Mouse (Mus musculus) thymus, adult 2 months (tissue): ENCODE data around the gene Umad1.

ENCODE experiments used
- CTCF ChIP-seq: fragments of 200-500 bp; IDR thresholded peaks from 2 replicates; pipeline ENCODE4 v1.5.1; 2012; ENCODE audit warnings: mild to moderate bottlenecking, control low read depth, low read length, moderate library complexity, borderline replicate concordance; ENCODE audit not compliant: control insufficient read depth, poor library complexity, insufficient read depth; ENCODE audit errors: extremely low read depth
- POLR2A ChIP-seq: fragments of 200-500 bp; IDR thresholded peaks from 2 replicates; pipeline ENCODE4 v1.6.1; 2012; ENCODE audit warnings: mild to moderate bottlenecking, low read length, control low read depth, moderate library complexity; ENCODE audit not compliant: control insufficient read depth, poor library complexity, insufficient read depth; ENCODE audit errors: extremely low read depth

DNA sequence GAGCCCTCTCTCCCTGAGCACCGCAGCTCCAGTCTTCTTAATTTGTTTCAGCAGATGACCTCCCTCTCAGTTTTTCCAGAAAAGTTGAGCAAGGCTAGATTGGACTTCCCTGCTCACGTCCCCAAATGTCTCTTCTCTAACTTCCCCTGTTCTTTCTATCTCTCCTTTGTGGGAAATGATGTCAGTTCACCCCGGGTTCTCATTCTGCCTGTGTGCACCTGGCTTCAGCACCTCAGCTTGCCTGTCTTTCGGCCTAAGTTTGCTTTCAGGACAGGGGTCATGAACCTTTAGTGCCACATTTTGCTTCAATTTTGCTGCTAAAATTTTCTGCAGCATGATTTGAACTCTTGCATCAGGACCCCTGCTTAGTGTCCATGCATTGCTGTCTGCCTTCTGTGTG, 95.8 kb downstream of the Umad1 start:
- TF ChIP-seq CTCF (no peak), POLR2A (no peak)
